Mouse (Mus musculus) spleen, postnatal 10 days (tissue): ENCODE measurements around the gene Spg21.

Experiments
- DNase-seq, 2 experiments: peaks; one replicate each; pipeline ENCODE4 v3.0.0; 2021 to 2022; ENCODE audit warnings: low spot score in 2 of 2

Spg21 gene

DNA sequence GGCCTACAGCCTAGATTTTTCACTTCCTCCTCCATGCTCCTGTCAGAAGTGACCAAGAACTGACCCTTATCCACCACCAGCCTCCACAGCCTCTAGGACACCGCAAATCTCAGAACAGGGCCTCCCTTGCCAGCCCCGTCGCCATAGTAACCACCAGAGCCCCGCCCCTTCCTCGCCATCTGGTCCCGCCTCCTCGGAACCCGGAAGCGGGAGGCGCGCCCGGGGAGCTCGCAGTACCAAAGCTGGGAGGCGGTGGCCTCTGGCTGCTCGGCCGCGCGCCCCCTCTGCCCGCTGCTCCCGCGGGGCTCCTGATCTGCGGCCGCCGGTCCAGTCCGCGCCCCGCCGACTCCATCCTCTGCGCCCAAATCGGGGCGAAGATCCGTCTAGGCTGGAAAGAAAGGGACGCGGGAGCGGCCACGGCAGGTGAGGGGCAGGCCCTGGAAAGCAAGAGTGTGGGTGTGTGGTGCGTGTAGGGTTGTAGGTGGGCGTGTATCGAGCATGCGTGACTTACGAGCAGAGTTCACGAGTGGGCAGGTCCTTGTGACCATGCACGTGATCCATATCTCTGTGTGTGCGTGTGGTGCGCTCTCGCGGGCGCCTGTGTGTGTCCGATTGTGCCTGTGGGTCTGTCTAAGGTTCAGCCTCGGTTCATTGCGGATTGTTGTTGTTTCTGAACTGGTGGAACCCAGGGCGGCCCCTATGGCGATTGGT is at the start of gene Spg21:
Spg21 (plus strand) TSS at position 216 of the 711 bp plus-strand sequence.
- DNase-seq: peak; percentile 91 to 96

DNA sequence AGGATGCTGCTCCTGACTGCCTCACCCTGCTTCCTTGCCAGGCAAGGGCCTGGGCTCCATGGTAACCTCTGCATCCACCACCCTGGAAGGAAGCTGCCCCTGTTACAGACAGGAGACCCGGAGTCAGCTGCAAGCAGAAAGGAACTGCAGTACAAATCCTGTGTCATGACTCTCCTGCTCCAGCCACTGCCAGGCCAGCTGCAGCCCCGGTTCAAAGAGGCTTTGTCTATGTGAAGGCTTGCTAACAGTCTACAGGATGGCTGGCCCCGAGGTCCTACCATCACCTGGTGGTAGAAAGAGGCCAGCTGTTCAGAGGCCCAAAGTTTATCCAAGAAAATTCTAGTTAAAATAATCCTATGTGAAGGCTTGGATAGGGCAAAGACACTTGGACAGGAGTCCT is 49.4 kb upstream of the Spg21 start:
- no peak for DNase-seq

DNA sequence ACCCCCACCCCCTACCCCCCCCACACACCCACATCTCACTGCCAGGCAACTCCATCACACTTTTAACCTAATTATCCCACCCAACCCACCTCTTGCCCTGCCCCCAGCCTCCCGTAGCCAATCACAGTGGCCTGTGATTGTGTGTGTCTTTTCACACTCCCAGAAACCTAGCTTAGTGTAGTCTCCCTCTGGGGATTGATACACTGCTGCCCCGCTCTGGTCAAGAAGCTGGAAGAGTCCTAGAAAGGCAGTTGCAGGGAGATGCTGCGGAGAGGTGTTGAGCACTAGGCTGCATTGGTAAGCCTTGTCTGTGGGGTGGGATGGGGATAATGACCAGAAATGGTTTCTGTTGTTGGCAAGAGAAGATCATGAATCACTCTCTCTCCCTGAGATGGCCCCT is 43.0 kb upstream of the Spg21 start:
- DNase-seq: no peak

DNA sequence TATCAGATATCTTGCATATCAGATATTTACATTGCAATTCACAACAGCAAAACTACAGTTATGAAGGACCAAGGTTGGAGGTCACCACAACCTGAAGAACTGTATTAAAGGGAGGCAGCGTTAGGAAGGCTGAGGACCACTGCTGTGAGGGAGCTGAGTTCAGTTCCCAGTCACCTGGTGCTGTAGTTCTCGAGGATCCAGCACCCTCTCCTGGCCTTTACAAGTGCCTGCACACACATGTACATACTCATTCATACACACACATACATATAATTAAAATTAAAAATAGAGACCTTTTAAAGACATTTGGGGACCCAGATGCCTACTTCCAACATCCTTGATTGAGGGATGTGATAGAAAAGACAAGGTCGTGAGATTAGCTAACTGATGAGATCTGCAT is 41.1 kb upstream of the Spg21 start:
- DNase-seq: no peak

DNA sequence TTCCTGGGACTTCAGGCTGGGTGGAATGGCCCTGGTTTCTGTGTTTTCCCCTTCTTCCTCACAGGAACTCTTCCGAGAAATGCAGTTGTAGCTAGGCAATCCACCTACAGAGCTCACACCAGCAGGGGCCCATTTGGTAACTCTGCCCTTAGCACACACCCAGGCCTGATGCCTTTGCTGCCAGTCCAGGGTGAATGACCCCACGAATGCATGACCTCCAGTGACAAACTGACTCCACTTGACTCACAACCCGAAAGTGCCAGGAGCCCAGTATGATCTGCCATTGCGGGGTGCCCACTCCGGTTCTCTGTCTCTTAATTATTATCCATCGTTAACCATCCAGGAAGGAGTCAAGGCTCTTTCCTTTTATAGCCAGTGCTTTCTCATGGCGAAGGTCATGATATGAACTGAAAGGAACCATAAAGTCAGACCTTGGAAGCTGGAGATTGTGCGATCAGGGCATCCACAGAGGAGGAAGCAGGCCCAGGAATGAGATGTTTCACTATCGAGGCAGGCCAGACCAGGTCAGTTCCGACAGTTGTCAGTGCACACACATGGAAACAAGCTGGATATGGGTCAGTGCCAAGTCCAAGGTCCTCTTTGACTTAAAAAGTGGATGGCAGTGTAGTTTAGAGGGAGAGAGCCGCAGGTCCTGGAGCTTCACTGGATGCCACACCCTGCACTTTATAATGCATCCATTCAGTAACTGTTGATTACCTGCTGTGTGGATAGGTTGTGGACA is 37.8 kb upstream of the Spg21 start, which contains the start of gene Slc51b:
Slc51b (minus strand) TSS at position 196 of the 742 bp plus-strand sequence.
- no peak for DNase-seq

DNA sequence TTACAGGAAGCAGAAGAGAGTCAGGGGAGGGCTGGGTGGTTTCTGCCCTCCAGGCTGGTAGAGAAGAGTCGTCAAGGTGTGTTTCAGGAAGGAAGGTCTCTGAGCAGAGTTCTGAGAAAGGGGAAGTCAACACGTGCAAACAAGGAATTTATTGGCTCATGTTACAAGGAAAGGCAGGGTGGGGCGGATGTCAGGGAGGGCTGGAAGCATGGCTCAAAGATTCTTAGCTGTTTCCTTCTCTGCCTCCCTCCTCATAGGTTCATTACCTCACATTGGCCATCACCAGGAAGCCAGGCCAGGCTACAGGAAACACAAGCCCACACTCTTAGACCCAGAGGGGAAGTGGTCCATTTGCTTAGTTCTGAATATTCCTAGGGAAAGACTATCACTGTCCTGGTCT is 36.4 kb upstream of the Spg21 start:
- DNase-seq: no peak

DNA sequence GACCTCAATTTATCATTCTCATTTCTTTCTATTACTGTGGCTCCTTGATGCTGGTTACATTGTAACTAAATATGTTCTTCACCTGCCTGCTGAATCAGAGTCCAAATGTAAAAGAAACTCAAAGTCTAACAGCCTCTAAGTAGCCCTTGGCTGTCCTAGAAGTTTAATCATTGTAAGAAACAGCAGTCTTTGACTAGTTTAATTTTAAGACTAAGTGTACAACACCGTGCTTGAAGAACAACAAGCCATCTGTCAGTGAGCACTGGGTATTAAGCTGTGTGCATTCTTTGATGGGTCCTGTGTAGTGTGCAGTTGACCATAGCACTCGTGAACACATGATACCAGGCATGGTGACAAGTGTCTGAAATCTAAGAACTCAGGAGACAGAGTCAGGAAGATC is 33.2 kb upstream of the Spg21 start:
- no peak for DNase-seq

DNA sequence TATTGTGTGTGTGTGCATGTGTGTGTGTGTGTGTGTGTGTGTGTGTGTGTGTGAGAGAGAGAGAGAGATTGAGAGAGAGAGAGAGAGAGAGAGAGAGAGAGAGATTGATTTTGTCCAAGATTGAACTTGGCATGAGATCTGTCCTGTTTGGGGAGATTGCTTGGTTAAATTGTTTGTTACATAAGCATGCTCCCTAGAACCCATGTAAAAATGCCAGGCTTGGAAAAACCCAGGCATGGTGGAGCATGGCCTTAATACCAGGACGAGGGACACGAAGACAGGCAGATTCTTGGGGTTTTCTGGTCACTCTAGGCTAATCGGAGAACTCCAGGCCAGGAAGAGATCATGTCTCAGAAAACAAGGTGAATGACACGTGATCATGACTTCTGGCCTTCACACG is 32.7 kb upstream of the Spg21 start:
- no peak for DNase-seq

DNA sequence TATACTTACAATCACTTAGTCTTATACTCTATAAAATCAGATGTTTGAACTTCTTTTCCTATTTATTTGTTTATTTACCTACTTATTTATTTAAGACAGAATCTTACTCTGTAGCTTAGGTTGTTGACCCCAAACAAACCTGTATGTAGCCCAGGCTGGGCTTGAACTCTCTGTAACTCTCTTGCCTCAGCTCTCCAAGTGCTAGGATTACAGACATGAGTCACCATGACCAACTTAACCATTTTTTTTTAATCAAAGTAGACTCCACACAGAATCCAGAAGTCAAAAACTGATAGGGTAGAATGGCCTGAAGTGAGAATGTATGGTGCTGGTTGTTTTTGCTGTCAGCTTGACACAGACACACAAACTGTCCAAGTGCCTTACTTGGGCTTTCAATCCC is 30.3 kb upstream of the Spg21 start:
- no peak for DNase-seq

DNA sequence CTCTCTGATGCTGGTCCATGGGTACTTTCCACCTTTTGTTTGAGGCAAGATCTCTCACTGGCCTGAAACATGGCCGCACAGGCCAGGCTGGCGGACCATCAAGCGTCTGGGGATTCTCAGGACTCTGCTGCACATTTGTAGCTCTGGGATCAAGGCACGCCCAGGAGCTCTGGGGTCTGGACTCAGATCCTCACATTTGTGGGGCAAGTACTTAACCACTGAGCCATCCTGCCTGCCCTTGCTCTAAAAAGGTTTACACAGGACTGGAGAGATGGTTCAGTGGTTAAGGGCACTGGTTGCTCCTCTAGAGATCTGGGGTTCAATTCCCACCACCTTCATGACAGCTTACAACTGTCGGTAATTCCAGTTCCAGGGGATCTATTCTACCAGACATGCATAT is 29.8 kb upstream of the Spg21 start:
- DNase-seq: no peak

DNA sequence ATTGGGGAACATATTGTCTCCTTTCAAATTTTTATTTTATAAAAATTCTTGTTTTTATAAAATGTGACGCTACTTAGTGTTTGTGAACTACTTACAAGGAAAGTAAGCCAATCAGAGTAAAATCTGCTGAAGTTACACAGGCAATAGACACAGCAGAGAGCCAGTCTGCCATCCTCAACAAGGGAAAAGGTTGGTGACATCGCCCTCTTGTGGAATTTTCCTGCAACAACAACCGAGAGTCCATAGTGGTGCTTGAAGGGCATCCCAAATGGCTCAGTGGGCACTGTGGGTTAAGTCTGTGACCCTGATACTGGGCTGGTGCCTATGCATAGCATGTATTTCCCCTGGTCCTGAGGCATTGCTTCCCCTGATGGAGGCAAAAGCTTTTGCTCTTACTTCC is 28.5 kb upstream of the Spg21 start:
- DNase-seq: peak; percentile 75 to 83

DNA sequence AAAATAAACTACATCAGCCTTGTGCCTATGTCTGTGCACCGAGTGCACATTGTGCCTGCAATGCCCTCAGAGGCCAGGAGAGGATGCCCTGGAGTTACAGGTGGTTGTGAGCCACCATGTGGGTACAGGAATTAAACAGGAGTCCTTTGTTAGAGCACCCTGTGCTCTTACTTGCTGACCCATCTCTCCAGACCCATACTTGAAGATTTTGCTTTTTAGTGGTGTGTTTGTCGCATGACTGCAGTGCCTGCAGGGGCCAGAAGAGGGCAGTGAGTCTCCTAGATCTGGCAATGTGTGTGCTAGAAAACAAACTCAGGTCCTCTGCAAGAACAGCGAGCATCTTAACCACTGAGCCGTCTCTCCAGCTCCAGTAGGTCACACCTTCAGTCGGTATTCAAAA is 26.6 kb upstream of the Spg21 start:
- DNase-seq: peak; percentile 71 to 83

DNA sequence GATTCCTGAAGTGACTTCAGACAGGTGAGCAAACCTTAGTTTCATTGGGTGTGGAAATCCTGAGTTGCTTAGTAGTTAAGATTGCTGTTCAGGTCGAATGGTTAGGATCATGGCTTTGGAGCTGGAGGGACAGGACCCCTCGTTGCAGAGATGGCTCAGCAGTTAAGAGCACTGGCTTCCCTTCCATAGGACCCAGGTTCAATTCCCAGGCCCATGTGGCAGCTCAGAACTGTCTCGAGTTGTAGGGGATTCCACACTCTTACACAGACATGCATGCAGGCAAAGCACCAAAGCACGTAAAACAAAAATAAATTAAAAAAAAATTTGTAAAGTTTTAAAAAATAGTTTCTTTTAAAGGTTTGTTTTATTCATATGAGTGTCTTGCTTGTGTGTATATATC is 25.5 kb upstream of the Spg21 start:
- DNase-seq: no peak

DNA sequence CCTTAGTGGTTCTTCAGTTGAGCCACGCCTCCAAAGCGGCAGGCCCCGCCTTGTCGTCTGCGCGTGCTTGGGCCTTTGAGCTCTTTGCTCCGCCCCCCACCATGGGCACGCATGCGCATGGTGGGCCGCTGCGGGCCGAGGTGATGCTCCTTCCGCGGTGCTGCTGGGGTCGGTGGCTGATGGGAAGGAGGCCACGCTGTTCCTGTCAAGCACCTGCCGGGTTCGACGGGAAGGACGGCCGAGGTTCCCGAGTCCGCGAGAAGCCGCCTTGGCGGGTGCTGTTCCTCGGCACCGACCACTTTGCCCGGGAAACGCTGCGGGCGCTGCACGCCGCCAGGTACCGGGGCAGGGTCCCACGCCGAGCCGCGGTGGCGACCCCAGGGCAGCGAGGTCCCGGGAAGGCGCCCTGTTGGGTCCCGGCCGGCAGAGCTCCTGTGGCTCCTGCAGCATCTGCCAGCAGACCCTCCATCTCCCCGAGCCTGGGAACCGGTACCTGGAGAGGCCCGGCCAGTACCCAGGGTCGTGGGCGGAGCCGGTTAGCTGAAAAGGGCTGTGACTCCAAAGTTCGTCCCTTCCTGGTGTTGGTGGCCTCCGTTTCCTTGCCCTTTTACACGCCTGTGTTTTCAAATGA is 25.0 kb upstream of the Spg21 start, which contains the start of gene Mtfmt:
Mtfmt (plus strand) TSS at position 112 of the 631 bp plus-strand sequence.
- DNase-seq: peak; percentile 92 to 98

DNA sequence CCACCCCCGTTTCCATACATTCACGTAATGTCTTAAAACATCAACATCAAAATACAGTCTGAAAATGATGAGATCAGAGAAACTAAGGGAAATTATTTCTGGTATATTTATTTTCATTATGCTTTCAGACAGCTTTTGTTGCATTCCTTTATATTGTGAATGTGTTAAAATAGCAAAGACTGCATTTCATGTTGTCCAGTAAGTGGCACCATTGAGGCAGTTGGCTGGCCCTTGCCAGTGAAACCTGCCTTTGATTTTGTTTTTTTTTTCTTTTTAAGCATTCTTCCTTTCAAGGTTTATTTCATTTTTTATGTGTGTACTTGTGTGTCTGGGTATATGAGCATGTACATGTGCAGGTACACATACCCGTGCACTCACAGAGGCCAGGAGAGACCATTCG is 16.1 kb upstream of the Spg21 start:
- no peak for DNase-seq

DNA sequence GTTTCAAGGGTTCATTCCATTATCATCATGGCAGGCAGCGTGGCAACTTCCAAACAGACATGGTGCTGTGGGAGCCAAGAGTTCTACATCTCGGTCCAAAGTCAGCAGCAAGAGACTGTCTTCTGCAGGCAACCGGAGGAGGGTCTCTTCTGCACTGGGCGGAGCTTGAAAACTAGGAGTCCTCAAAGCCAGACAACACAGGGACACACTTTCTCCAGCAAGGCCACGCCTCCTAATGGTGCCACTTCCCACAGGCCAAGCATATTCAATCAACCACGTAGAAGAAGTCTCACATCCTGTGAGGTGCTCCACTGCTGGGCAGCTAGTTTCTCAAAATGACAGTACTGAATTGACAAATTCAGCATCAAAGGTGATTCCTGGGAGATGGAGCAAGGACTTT is 12.8 kb upstream of the Spg21 start:
- no peak for DNase-seq

DNA sequence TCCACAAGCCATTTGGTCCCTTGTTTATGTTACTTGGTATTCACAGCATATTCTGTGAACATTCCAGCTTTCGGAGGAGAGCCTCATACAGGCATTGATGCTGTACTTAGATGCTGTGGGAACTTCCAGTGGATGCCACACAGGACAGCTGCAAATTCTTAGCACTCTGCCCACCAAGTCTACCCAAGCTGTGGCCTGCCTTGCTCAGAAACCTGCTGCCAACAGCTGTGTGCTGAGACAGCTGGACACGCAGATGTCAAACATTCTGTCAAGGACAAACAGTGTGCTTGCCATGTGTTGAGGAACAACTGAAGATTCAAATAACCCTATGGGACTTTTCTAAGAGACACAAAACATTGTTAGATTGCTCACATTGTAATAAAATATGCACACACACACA is 1.8 kb upstream of the Spg21 start:
- no peak for DNase-seq

DNA sequence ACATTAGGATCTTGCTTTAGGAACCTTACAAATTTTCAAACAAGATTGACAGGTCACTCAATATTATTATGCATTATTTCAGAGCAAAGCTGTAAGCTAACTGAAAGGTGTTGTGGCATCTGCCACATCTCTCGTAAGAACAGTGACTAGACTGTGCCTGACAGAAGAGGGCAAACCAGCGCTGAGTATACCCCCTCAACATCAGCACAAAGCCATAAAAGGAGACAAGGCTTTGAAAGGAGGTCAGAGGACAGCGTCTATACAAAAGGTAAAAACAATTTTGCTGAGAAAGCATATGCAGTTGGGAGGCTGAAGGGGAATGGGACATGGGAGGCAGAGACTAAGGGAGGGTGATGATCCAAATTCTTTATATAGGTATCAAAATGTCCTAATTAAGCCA is 549 bp upstream of the Spg21 start:
- DNase-seq: no peak

DNA sequence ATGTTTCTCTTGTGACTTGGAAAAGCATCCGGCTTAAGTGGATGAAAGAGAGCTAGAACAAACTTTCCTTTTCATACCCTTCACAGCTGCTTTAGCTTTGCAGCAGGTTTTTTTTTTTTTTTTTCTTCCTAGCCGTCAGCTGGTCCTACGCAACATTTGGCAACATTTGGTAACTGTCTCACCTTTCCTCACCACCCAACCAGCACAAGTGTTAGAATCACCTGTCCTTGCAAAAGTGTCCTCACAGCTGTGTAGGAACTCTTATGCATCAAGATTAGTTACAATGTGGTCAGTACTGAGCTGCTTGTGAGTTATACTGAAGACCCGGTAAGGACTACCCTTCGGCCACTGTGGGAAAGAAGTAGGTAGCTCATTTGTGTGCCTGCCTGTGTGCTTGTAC is 1.8 kb downstream of the Spg21 start:
- DNase-seq: no peak

DNA sequence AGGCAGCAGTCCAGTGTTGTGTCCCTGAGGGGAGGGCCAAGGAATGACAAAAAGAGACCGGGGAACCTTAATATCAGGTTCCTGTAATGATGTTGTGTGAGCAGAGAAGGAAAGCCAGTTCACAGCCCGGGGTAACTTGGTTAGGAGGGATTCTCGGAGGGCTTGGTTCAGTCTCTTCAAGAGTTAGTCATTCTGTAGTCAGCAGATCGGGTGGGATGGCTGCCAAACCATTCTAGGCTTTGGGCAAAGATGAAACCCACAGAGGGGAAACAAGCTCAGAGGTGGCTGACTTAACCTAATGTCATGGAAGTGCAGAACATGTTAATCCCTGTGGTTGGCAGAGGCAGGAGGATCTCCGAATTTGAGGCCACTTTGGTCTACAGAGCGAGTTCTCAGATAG is 3.4 kb downstream of the Spg21 start:
- no peak for DNase-seq

DNA sequence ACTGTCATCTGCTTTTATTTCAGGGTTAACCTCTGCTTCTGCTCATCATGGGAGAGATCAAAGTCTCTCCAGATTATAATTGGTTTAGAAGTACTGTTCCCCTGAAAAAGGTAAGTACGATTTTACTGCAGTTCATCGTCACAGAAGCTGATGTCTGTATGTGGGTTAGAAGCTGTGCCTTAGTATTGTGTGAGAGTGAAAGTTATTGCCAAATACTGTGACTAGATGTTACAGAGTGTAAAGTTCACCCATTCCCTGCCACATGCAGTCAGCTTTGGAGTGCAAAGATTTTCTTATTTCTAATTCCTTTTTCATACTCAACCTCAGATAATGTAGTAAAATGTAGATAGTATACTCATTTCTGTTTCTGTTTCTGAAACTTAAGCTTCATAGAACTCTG is 4.5 kb downstream of the Spg21 start:
- no peak for DNase-seq

DNA sequence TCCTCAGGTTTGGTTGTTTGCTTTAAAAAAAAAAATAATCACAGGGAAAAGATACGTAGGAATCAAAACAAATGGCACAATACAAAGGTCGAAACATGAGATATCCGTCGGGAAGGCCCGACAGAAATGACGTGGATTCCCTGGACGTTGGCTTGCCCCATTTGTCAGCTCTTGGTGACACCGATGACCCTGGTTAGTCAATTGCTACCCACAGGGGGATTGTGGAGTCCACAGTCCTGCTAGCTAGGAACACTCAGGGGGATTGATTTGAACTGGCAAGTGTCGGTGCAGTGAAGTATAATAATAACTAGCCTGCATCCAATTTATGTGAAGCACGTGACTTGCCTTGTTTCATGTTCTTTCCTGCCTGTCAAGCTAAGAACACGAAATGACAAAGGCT is 6.9 kb downstream of the Spg21 start:
- no peak for DNase-seq

DNA sequence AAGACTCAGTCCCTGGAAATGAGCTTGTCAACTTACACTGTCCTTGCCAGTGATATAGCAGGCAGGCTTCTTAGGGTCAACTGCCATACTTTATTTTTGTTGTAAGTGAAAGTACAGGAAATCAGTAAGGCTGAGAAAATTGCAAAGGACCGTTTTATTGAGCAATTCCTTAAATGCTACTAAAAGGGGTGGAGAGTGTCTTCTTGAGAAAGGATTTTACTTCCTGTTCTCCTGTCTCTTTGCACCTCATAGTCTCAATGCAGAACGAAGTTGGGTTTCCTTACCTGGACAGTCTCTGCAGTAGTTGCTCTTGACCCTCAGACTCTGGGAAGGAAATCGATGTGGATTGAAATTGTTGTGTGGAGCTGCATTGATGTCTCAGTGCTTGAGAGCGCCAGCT is 12.0 kb downstream of the Spg21 start:
- DNase-seq: no peak
